Mouse (Mus musculus) stomach, embryonic 16.5 days (tissue): ENCODE data around the gene Defb36. TPM values are rescaled to one million over a fixed set of nuclear protein-coding genes. Genes with fewer than 3 reads are reported as not detected.

Experiments
- ATAC-seq: fragments of 200-750 bp; cut with Nextera tagmentation; 2 replicates; pipeline ENCODE4 v1.8.0; 2017; ENCODE audit warnings: moderate number of reproducible peaks, moderate TSS enrichment; ENCODE audit not compliant: insufficient read depth, low FRiP score
- H3K27ac ChIP-seq: fragments of 300-500 bp; sonication (generic); 2 replicates; pipeline ENCODE4 v1.5.1; 2014; ENCODE audit warnings: low read length
- H3K27me3 ChIP-seq: fragments of 300-500 bp; sonication (generic); 2 replicates; pipeline ENCODE4 v1.6.1; 2014; ENCODE audit warnings: low read length, control low read depth, mixed read lengths; ENCODE audit not compliant: control insufficient read depth, insufficient read depth
- H3K36me3 ChIP-seq: fragments of 300-500 bp; sonication (generic); 2 replicates; pipeline ENCODE4 v1.6.1; 2014; ENCODE audit warnings: low read length; ENCODE audit not compliant: control insufficient read depth, insufficient read depth
- H3K4me1 ChIP-seq: fragments of 300-500 bp; sonication (generic); 2 replicates; pipeline ENCODE4 v1.6.1; 2014; ENCODE audit warnings: low read length, control low read depth, mixed read lengths; ENCODE audit not compliant: control insufficient read depth, insufficient read depth
- H3K4me2 ChIP-seq: fragments of 300-500 bp; sonication (generic); 2 replicates; pipeline ENCODE4 v1.6.1; 2014; ENCODE audit warnings: low read depth, low read length, mixed read lengths
- H3K4me3 ChIP-seq: fragments of 300-500 bp; sonication (generic); replicated peaks from 2 replicates; pipeline ENCODE4 v1.5.1; 2014; ENCODE audit warnings: mild to moderate bottlenecking, low read length
- H3K9ac ChIP-seq: fragments of 300-500 bp; sonication (generic); 2 replicates; pipeline ENCODE4 v1.6.1; 2014; ENCODE audit warnings: low read length
- H3K9me3 ChIP-seq: fragments of 300-500 bp; sonication (generic); replicated peaks from 2 replicates; pipeline ENCODE4 v1.6.1; 2016; ENCODE audit warnings: low read length, control low read depth; ENCODE audit not compliant: control insufficient read depth
- WGBS: fragments of 180-500 bp; shearing (Covaris S2); extraction: QIAGEN DNeasy Blood & Tissue Kit; methylation state at CpG from one replicate; pipeline ENCODE4 v1.1.7; 2014; 5-methylcytosine and 5-hydroxymethylcytosine counted together
- polyA plus RNA-seq: library from polyadenylated mRNA; unstranded; fragments of >200 nt; fragmentation: Nextera tagmentation; extraction: Ambion mirVana; gene quantifications from 2 replicates; pipeline ENCODE4 v1.2.1, GENCODE M21; 2015

Gene Defb36
- polyA plus RNA-seq = not detected in 2 replicates

GRCm38 (mm10) chr2:152604057-152604456, at the start of gene Defb36:
Defb36 (plus strand) TSS chr2:152604327.
- no peak within 1 kb of the TSS for H3K9ac ChIP-seq
- no peaks in the 10 kb centered on the region for H3K4me1 ChIP-seq
- H3K9me3 ChIP-seq = no peaks in the 10 kb centered on the region
- H3K27me3 ChIP-seq = no peaks in the 10 kb centered on the region
- H3K36me3 ChIP-seq = no peaks in the 10 kb centered on the region
- no peak within 1 kb of the TSS for H3K4me3 ChIP-seq
- ATAC-seq = no peak
- 82% methylated on average over 15 of the region's 15 CpGs for WGBS
- H3K4me2 ChIP-seq = no peak within 1 kb of the TSS
- no peak within 1 kb of the TSS for H3K27ac ChIP-seq

GRCm38 (mm10) chr2:152556655-152557054, 47.5 kb upstream of the Defb36 start:
- Histone ChIP-seq H3K4me3 (no peak overlapping the region), H3K4me1 (no peaks in the 10 kb centered on the region), H3K36me3 (no peaks in the 10 kb centered on the region), H3K4me2 (no peak overlapping the region), H3K9ac (no peak overlapping the region), H3K9me3 (no peaks in the 10 kb centered on the region), H3K27me3 (no peaks in the 10 kb centered on the region), H3K27ac (no peak overlapping the region)
- no peak for ATAC-seq
- 86% methylated on average over 7 of the region's 7 CpGs for WGBS

DNA sequence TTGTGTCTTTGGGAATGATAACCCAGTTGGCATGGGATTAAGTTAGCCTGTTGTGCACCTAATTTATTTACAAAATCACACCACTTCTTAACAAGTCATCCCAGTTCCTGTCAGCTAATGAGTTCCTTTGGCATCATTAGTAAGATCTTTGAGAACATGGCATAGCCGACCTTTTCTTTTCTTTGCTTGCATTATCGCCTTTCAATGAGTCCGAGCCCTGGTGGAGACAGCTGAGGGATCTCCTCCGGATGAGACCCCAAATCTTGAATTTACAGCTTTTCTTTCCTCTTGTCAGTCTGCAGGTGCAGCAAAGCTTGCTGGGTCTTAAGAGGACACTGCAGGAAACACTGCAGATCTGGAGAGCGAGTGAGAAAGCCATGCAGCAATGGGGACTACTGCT, 35.1 kb upstream of the Defb36 start, which contains the start of gene Gm17416:
Gene Gm17416 (plus strand): TSS at position 301 of the 400 bp plus-strand sequence.
- Histone ChIP-seq H3K9me3 (no peaks in the 10 kb centered on the region), H3K4me2 (no peak within 1 kb of the TSS), H3K4me3 (no peak within 1 kb of the TSS), H3K27me3 (no peaks in the 10 kb centered on the region), H3K4me1 (no peaks in the 10 kb centered on the region), H3K36me3 (no peaks in the 10 kb centered on the region), H3K27ac (no peak within 1 kb of the TSS), H3K9ac (no peak within 1 kb of the TSS)
- ATAC-seq = no peak
- 88% methylated on average over 5 of the region's 5 CpGs for WGBS

DNA sequence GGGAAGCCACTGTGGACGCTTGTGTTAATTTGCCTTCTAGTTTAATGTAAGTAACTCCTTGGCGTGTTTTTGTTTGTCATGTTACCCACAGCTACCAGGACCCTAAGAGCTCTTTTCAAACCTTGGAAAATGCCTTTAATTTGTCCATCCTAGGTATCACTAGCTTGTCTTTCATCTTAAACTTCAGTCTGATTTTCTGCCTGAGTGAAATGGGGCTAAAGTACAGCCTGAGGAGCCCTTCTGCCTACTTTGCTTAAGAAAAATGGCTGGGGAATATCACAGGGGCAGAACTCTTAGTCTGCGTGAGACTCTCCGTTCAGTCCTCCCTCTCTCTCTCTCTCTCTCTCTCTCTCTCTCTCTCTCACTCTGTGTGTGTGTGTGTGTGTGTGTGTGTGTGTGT, 34.2 kb upstream of the Defb36 start:
- H3K27me3 ChIP-seq = no peaks in the 10 kb centered on the region
- 75% methylated on average over 4 of the region's 4 CpGs for WGBS
- H3K9me3 ChIP-seq = no peaks in the 10 kb centered on the region
- H3K4me1 ChIP-seq = no peaks in the 10 kb centered on the region
- no peak for ATAC-seq
- H3K27ac ChIP-seq = no peak overlapping the region
- H3K4me3 ChIP-seq = no peak overlapping the region
- H3K36me3 ChIP-seq = no peaks in the 10 kb centered on the region
- H3K4me2 ChIP-seq = no peak overlapping the region
- no peak overlapping the region for H3K9ac ChIP-seq

DNA sequence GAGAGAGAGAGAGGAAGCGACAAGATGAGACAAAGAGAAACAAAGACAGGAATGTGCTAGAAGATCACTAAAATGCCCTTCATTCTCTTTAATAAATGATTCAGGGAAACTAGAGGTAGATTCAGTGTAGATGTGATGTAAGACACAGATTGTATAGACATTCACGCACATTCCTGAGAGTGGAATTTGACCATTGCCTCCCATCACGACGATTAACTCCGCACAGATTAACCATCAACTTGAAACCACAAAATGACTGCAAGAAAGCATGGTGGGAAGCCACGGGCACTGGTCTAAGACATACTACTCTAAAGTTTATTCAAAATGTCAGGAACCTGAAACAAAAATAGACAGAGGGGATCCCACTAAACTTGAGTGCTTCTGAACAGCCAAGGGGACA, 33.8 kb upstream of the Defb36 start:
- WGBS = 55% methylated on average over 6 of the region's 6 CpGs
- no peak overlapping the region for H3K4me3 ChIP-seq
- H3K36me3 ChIP-seq = no peaks in the 10 kb centered on the region
- H3K27ac ChIP-seq = no peak overlapping the region
- no peak overlapping the region for H3K4me2 ChIP-seq
- no peaks in the 10 kb centered on the region for H3K9me3 ChIP-seq
- H3K4me1 ChIP-seq = no peaks in the 10 kb centered on the region
- H3K27me3 ChIP-seq = no peaks in the 10 kb centered on the region
- ATAC-seq = no peak
- no peak overlapping the region for H3K9ac ChIP-seq

GRCm38 (mm10) chr2:152572114-152572794, 31.9 kb upstream of the Defb36 start, which contains the start of gene Defb21:
Defb21 (plus strand) TSS chr2:152572744.
- Histone ChIP-seq H3K36me3 (no peaks in the 10 kb centered on the region), H3K27me3 (no peaks in the 10 kb centered on the region), H3K4me2 (no peak within 1 kb of the TSS), H3K9me3 (no peaks in the 10 kb centered on the region), H3K27ac (no peak within 1 kb of the TSS), H3K9ac (no peak within 1 kb of the TSS), H3K4me3 (no peak within 1 kb of the TSS), H3K4me1 (no peaks in the 10 kb centered on the region)
- WGBS = 61% methylated on average over 11 of the region's 11 CpGs
- no peak for ATAC-seq

DNA sequence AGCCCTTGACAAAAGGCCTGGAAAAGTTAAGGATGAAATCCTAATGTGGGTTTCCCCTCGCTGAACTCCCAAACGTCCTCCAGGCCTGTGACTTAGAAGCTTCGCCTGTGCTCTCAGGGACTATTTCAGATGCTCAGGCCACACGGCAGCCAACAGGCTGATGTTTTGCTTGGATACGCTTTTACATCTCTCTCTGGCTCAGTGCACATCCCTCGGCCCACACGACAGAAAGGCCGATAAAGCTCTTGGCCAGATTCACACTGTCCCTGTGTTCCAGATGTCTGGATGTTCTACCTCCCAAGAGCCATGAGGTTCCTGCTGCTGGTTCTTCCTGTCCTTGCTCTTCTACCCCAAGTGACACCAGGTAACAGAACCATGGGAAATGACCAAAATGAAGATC, 30.6 kb upstream of the Defb36 start:
- Histone ChIP-seq H3K4me3 (no peak overlapping the region), H3K4me1 (no peaks in the 10 kb centered on the region), H3K27ac (no peak overlapping the region), H3K4me2 (no peak overlapping the region), H3K36me3 (no peaks in the 10 kb centered on the region), H3K9ac (no peak overlapping the region), H3K27me3 (no peaks in the 10 kb centered on the region), H3K9me3 (no peaks in the 10 kb centered on the region)
- no peak for ATAC-seq
- 86% methylated on average over 8 of the region's 8 CpGs for WGBS

GRCm38 (mm10) chr2:152580107-152580506, 24.0 kb upstream of the Defb36 start, which contains the start of gene Defb19:
Defb19 (minus strand) TSS chr2:152580312.
- Histone ChIP-seq H3K9ac (no peak within 1 kb of the TSS), H3K4me1 (no peaks in the 10 kb centered on the region), H3K9me3 (no peaks in the 10 kb centered on the region), H3K36me3 (no peaks in the 10 kb centered on the region), H3K4me3 (no peak within 1 kb of the TSS), H3K27ac (no peak within 1 kb of the TSS), H3K27me3 (no peaks in the 10 kb centered on the region), H3K4me2 (no peak within 1 kb of the TSS)
- WGBS = 58% methylated on average over 7 of the region's 7 CpGs
- no peak for ATAC-seq

GRCm38 (mm10) chr2:152580612-152581011, 23.5 kb upstream of the Defb36 start:
- Histone ChIP-seq H3K4me3 (no peak overlapping the region), H3K4me1 (no peaks in the 10 kb centered on the region), H3K36me3 (no peaks in the 10 kb centered on the region), H3K27me3 (no peaks in the 10 kb centered on the region), H3K9me3 (no peaks in the 10 kb centered on the region), H3K9ac (no peak overlapping the region), H3K4me2 (no peak overlapping the region), H3K27ac (no peak overlapping the region)
- ATAC-seq = no peak
- 74% methylated on average over 11 of the region's 11 CpGs for WGBS
